Mouse (Mus musculus): ENCODE measurements around the gene Aprt.

GRCm38 (mm10) chr8:122623844-122624642 lies 47.3 kb upstream of the Aprt start:
- TF ChIP-seq CTCF (conservative IDR thresholded peaks at IDR 0.05; ENCODE audit: insufficient read depth, insufficient read length, low read depth, low read length): no peak
- no peak for TF ChIP-seq POLR2A (IDR thresholded peaks at IDR 0.05; ENCODE audit: low read depth, low read length)

All from kidney, adult 2 months (tissue).